Mouse (Mus musculus) hindbrain, postnatal 0 days (tissue): ENCODE measurements at regions not wholly inside any gene's neighbourhood (a gene's known extent, or its start where the extent isn't known, plus 50 kb on each side); places are given as distances from the start of the nearest gene placed in this dataset.

Experiments
- ATAC-seq: fragments of 200-750 bp; cut with Nextera tagmentation; 2 replicates; pipeline ENCODE4 v1.8.0; 2017; ENCODE audit warnings: mild to moderate bottlenecking, moderate TSS enrichment, moderate library complexity
- DNase-seq: peaks from one replicate; pipeline ENCODE4 v3.0.0-alpha.2; 2015; ENCODE audit warnings: low spot score
- H3K27ac ChIP-seq: fragments of 300-500 bp; sonication (generic); 2 replicates; pipeline ENCODE4 v1.5.1; 2014; ENCODE audit warnings: mild to moderate bottlenecking
- H3K27me3 ChIP-seq: fragments of 300-500 bp; sonication (generic); 2 replicates; pipeline ENCODE4 v1.6.1; 2014; ENCODE audit warnings: low read length, mixed read lengths; ENCODE audit not compliant: insufficient read depth
- H3K36me3 ChIP-seq: fragments of 300-500 bp; sonication (generic); 2 replicates; pipeline ENCODE4 v1.6.1; 2014; ENCODE audit warnings: low read length, mixed read lengths; ENCODE audit not compliant: insufficient read depth
- H3K4me1 ChIP-seq: fragments of 300-500 bp; sonication (generic); 2 replicates; pipeline ENCODE4 v1.6.1; 2014; ENCODE audit warnings: antibody characterized with exemption, low read length, mixed read lengths; ENCODE audit not compliant: insufficient read depth
- H3K4me2 ChIP-seq: fragments of 300-500 bp; sonication (generic); 2 replicates; pipeline ENCODE4 v1.6.1; 2014; ENCODE audit warnings: low read depth, mild to moderate bottlenecking, low read length, moderate library complexity, mixed read lengths
- H3K4me3 ChIP-seq: fragments of 300-500 bp; sonication (generic); 2 replicates; pipeline ENCODE4 v1.5.1; 2014; ENCODE audit warnings: low read length
- H3K9ac ChIP-seq: fragments of 300-500 bp; sonication (generic); replicated peaks from 2 replicates; pipeline ENCODE4 v1.6.1; 2014; ENCODE audit warnings: mild to moderate bottlenecking, low read length, moderate library complexity, mixed read lengths
- H3K9me3 ChIP-seq: fragments of 300-500 bp; sonication (generic); 2 replicates; pipeline ENCODE4 v1.6.1; 2016; ENCODE audit warnings: low read length, mixed read lengths
- CTCF ChIP-seq: IDR thresholded peaks from 2 replicates; pipeline ENCODE4 v1.5.1; 2016; ENCODE audit warnings: antibody characterized with exemption, control low read depth, low read depth
- whole genome bisulfite sequencing: fragments of 180-500 bp; shearing (Covaris S2); extraction: QIAGEN DNeasy Blood & Tissue Kit; methylation state at CpG from one replicate; pipeline ENCODE4 v1.1.7; 2014; 5-methylcytosine and 5-hydroxymethylcytosine counted together

- DNase-seq (no peak), ATAC-seq (no peak)
- no peaks in the 10 kb centered on the region for H3K27me3 ChIP-seq
- H3K9ac ChIP-seq, result no peak overlapping the region
- no peak overlapping the region for H3K4me3 ChIP-seq
- H3K9me3 ChIP-seq, result no peaks in the 10 kb centered on the region
- H3K4me2 ChIP-seq, result no peak overlapping the region
- H3K27ac ChIP-seq, result no peak overlapping the region
- WGBS, result 40% methylated on average over 6 of the region's 6 CpGs
- no peaks in the 10 kb centered on the region for H3K4me1 ChIP-seq
- TF ChIP-seq CTCF, result no peak
- H3K36me3 ChIP-seq, result no peaks in the 10 kb centered on the region
Measured at GRCm38 (mm10) chr7:130007993-130008583, 416.4 kb downstream of the Wdr11 start.

DNA sequence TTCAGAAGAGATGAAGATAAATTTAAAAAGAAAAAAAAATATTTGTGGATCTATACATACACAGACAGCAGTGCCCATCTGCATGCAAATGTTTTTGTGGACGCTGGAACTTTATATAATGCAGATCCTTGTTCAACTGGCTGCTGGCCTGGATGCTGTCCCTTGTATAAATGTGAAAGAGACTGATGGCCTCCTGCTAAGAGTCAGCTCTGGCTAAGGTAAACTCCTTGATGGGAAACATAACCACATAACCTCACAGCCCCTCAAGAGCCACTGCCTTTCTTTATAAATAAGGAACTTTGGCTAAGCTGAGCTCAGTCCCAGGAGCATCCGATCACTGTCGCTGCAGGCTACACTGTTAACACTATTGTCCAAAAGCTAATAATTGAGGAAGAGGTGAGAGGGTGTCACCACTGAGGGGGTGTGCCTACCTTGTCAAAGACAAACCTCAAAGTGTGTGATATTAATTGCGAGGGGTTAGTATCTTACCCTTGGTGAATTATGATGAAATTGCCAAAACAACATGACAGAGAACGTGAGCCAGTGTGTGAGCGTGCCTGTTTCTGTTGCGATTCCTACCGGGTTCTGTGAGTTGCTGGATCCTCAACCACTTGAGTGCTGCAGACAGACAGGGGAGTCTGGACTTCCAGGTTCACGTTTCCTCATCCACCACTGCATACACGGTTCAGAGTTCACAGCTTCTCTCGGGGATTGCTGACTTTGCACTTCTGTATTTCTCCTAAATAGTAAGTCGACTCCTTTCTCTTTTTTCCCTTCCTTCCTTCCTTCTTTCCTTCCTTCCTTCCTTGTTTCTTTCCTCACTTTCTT lies 417.1 kb downstream of the Wdr11 start:
- no peak overlapping the region for H3K4me3 ChIP-seq
- no peaks in the 10 kb centered on the region for H3K36me3 ChIP-seq
- no peaks in the 10 kb centered on the region for H3K9me3 ChIP-seq
- no peak overlapping the region for H3K27ac ChIP-seq
- no peaks in the 10 kb centered on the region for H3K4me1 ChIP-seq
- no peak overlapping the region for H3K4me2 ChIP-seq
- WGBS, result 53% methylated on average over 12 of the region's 12 CpGs
- no peaks in the 10 kb centered on the region for H3K27me3 ChIP-seq
- DNase-seq (no peak), ATAC-seq (no peak)
- H3K9ac ChIP-seq, result no peak overlapping the region
- no peak for TF ChIP-seq CTCF

GRCm38 (mm10) chr7:130012067-130012466 lies 420.4 kb downstream of the Wdr11 start:
- Histone ChIP-seq H3K4me2 (no peak overlapping the region), H3K4me1 (no peaks in the 10 kb centered on the region), H3K27me3 (no peaks in the 10 kb centered on the region), H3K27ac (no peak overlapping the region), H3K36me3 (no peaks in the 10 kb centered on the region), H3K9ac (no peak overlapping the region), H3K4me3 (no peak overlapping the region), H3K9me3 (no peaks in the 10 kb centered on the region)
- DNase-seq (no peak), ATAC-seq (no peak)
- no peak for TF ChIP-seq CTCF
- WGBS, result 70% methylated on average over 8 of the region's 8 CpGs

GRCm38 (mm10) chr7:130013109-130013508 lies 421.4 kb downstream of the Wdr11 start:
- Histone ChIP-seq H3K36me3 (no peaks in the 10 kb centered on the region), H3K4me3 (no peak overlapping the region), H3K27ac (no peak overlapping the region), H3K4me1 (no peaks in the 10 kb centered on the region), H3K4me2 (no peak overlapping the region), H3K9ac (no peak overlapping the region), H3K9me3 (no peaks in the 10 kb centered on the region), H3K27me3 (no peaks in the 10 kb centered on the region)
- DNase-seq (no peak), ATAC-seq (no peak)
- 88% methylated on average over 6 of the region's 6 CpGs for WGBS
- TF ChIP-seq CTCF, result no peak

DNA sequence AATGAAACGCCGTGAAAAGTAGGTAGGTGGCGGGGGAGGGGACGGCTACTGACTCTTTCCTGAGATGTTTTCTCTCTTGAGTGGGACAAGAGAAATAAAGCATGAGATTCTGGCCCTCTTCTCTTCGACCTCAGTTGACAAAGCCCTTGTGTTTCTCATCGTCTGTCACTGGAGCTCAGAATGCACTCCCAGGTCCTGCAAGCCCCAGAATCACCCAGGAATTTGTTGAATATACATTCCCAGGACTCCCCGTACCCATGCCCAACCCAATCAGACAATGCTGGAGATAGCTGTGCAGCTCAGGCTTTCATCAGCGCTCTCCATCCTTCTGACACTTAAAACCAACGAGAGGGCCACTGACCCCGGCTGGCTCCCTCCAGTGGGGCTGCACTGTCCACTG lies 422.9 kb downstream of the Wdr11 start:
- Histone ChIP-seq H3K27me3 (no peaks in the 10 kb centered on the region), H3K36me3 (no peaks in the 10 kb centered on the region), H3K9ac (no peak overlapping the region), H3K4me3 (no peak overlapping the region), H3K4me2 (no peak overlapping the region), H3K4me1 (no peaks in the 10 kb centered on the region), H3K27ac (no peak overlapping the region), H3K9me3 (no peaks in the 10 kb centered on the region)
- no peak for TF ChIP-seq CTCF
- WGBS, result 72% methylated on average over 10 of the region's 10 CpGs
- no peak for ATAC-seq
- DNase-seq, result no peak

- H3K27ac ChIP-seq, result no peak overlapping the region
- H3K36me3 ChIP-seq, result no peaks in the 10 kb centered on the region
- TF ChIP-seq CTCF, result no peak
- H3K4me1 ChIP-seq, result no peaks in the 10 kb centered on the region
- H3K4me3 ChIP-seq, result no peak overlapping the region
- DNase-seq (no peak), ATAC-seq (no peak)
- no peak overlapping the region for H3K4me2 ChIP-seq
- WGBS, result 78% methylated on average over 5 of the region's 5 CpGs
- H3K27me3 ChIP-seq, result no peaks in the 10 kb centered on the region
- no peaks in the 10 kb centered on the region for H3K9me3 ChIP-seq
- no peak overlapping the region for H3K9ac ChIP-seq
Measured at GRCm38 (mm10) chr7:130015375-130016014, 423.8 kb downstream of the Wdr11 start.
